Mouse (Mus musculus): ENCODE results near the gene Frmd5.

The Frmd5 gene

GRCm38 (mm10) chr2:121682361-121682760 lies 124.5 kb downstream of the Frmd5 start:
- DNase-seq (ENCODE audit: low read depth) = no peak

GRCm38 (mm10) chr2:121679711-121680110 lies 127.2 kb downstream of the Frmd5 start:
- DNase-seq (ENCODE audit: low read depth) = peak; percentile 50

GRCm38 (mm10) chr2:121677649-121677986 lies 129.3 kb downstream of the Frmd5 start:
- no peak for DNase-seq (ENCODE audit: low read depth)

DNA sequence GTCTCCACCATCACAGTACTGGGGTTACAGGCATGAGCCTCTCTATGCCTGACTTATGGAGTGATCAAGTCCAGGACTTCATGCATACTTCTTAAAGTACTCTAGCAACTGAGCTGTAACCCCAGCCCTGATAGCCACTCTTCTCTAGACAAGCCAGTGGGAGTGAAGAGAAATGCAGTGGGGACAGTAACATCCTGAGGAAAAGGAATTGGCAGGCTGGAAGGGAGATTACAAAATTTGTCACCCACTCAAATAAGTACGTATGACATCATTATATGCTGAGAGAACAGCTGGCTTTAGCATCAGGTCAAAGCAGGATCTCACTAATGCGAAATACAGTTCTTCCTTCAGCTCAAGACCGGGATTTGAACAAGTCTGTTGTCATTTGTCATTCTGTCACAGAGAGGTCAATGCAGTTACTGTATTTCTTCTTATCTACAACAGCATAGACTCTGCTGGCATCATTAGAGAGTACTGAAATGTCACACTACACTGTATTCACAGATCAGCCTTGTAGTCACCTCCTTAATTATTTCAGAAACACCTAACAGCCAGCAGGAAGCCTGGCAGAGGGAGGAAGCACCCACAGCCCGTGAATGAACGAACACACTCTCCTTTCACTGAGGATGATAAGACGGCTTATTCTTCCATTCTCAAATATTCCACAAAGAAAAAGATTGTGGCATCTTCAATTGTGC lies 129.8 kb downstream of the Frmd5 start:
- DNase-seq (ENCODE audit: low read depth) = no peak

DNA sequence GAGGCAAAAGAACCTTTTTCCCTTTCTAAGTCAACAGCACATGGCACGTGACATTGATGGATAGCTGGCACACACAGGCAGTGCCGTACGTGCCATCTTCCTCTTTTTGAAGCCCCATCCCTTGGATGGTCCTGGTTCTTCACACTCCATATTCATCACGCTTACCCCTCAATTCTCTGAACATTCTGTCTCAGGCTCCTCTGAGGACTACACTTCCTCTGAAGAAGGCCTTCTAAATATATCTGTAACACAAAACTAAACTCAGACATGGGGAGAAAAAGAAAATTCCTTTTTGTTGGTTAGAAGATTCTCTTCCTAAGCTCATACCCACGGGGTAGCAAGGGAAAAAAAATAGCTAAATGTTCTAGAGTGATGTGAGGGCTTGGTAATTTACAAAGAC lies 131.0 kb downstream of the Frmd5 start:
- DNase-seq (ENCODE audit: low read depth) = no peak

DNA sequence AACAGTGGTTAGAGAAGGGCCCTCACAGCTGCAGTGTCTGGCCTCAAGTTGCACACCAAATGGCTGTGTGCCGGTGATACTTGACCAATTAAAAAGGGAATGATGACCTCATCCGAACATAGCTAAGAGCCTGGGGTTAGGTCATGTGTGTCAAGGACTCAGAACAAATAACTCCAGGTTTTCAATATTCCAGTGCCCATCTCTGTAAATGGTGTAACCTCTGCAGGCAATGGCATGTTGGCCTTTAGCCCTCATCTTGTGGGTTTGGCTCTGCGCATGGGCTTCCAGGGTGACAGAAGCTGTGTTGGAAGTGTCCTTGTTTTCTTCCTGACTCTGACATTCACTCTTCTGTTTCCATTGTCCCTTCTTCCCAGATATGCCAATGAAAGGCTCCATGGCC lies 131.8 kb downstream of the Frmd5 start:
- no peak for DNase-seq (ENCODE audit: low read depth)

GRCm38 (mm10) chr2:121674211-121674610 lies 132.7 kb downstream of the Frmd5 start:
- DNase-seq (ENCODE audit: low read depth) = no peak

DNA sequence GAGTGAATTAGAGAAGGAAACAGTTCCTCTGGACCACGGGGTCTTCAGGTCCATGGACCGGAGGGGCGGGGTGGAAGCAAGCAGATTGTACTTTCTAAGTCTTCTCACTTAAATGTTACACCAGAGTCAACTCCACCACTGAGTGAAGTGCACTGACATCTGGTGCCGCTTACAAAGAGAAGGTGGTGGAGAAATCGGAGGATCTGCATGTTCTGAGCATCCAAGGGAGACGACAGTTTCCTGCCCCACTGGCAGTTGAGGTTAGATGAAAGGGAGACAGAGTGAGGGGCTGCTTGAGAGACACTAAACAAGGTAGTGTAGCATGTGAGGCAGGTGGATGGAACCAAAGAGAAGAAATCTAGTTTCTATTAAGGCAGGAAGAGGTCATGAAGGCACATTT lies 137.0 kb downstream of the Frmd5 start:
- no peak for DNase-seq (ENCODE audit: low read depth)

GRCm38 (mm10) chr2:121668256-121668655 lies 138.6 kb downstream of the Frmd5 start:
- no peak for DNase-seq (ENCODE audit: low read depth)

GRCm38 (mm10) chr2:121661160-121661502 lies 145.8 kb downstream of the Frmd5 start:
- DNase-seq (ENCODE audit: low read depth) = no peak

DNA sequence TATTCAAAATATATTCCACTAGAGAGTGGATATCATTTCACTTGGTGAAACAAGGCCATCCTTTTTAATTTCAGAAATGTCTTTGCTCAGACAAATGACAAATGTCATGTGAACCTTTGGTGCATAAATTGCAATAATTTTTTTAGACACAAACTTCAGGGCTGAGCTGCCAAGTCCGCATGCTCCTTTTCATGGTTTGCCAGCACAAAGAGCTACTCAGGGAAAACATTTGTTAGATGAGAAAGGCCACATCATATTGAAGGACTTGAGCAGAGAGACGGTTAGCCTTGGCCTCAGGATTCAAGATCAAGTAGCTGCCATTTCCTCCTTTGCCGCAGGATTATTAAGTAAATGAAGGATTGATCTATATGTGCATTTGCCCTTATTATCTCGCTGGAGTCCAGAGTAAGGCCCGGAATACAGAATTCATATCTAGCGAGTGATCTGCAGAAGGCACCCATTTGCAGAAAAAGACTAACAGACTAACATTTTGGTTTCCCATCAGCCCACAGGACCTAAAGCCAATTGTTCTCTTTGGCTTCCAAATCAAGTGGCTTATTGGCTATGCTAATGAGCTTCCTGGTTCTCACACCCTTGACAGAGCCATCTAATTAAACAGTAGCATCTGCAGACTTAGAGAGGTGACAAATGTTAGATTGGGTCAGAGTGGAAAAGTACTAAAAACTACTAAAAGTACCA lies 146.3 kb downstream of the Frmd5 start:
- DNase-seq (ENCODE audit: low read depth) = no peak

DNA sequence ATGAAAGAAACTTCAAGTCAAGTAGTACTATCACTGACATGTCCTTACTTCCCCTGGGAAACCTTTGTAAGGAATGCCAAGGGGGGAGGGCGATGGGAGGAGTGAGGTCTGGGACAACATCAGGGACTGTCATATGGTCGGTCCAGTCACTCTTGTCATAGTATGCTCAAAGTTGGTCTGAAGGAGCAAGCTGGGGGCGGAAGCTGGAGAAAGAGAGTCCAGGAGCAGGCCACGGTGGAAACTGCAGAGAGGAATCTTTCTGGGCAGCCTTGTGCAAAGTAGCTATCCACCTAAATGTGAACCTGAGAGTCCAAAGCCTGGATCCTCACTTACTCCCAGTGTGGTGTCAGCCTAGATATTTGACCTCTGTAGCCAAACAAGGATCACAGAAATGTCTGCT lies 147.5 kb downstream of the Frmd5 start:
- no peak for DNase-seq (ENCODE audit: low read depth)

GRCm38 (mm10) chr2:121658123-121658767 lies 148.6 kb downstream of the Frmd5 start:
- DNase-seq (ENCODE audit: low read depth) = no peak

DNA sequence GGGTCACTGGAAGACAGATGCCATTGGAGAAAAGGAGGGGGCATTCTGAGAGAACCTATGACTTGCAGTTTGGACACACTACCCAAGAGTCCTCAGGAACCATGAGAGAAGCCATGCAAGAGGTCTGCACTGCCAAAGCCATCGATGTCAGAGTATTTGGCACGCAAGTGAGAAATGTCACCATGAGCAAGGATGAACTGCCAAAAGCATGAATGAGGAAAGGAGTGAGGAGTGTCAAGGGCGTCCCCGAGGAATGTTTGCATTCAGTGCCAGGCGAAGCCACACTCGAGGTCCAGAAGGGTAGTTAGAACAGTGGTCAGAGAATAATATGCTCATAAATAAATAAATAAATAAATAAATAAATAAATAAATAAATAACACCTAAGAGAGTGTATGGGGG lies 150.9 kb downstream of the Frmd5 start:
- DNase-seq (ENCODE audit: low read depth) = no peak

- no peak for DNase-seq (ENCODE audit: low read depth)
Measured at GRCm38 (mm10) chr2:121655106-121655505, 151.8 kb downstream of the Frmd5 start.

DNA sequence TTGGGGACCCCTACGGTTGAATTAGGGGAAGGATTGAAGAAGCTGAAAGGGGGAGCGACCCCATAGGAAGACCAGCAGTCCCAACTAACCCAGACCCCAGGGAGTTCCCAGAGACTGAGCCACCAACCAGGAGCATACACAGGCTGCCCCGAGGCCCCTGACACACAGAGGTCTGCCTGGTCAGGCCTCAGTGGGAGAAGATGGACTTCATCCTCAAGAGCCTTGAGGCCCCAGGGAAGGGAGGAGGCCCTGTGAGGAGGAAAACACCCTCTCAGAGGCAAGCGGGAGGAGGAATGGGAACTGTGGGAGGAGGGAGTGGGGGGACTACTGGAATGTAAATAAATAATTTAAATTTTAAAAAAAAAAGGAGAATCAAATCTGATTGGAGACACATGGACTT lies 160.4 kb downstream of the Frmd5 start:
- no peak for DNase-seq (ENCODE audit: low read depth)

- DNase-seq (ENCODE audit: low read depth) = no peak
Measured at GRCm38 (mm10) chr2:121642934-121643333, 164.0 kb downstream of the Frmd5 start.

DNA sequence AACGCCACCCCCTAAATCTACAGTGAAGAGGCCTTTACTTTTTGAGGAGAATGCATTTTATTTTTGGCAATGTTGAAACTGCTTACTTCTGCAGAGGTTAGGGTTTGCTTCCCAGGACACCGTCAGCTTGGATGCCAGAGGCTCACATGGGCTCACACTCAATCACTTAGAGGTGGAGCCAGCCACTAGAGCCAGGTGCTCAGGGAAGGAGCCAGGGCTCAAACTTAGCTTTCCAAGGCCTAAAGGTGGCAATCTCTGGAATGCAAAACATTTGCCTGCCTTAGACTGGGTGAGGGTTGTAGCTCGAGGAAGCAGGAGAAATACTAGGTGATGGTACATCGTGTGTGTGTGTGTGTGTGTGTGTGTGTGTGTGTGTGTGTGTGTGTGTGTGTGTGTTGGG lies 174.8 kb downstream of the Frmd5 start:
- DNase-seq (ENCODE audit: low read depth) = no peak

DNA sequence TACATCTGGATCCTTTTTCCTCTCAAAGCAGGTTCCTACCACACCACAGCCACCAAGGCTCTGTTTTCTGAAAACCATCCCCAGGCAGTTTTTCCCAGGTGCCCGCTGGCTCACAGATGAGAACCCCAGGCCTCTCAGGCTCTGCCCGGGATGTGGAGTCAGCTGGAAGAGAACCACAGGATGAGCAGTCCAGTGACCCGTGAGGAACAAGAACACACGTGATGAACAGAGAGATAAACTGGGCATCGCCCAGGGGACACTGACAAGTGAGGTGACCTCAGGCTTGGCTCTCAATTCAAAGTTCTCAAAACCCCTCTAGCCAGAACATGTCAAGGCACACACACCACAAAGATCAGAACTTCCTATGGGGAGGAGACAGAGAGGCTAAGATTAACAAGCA lies 176.6 kb downstream of the Frmd5 start:
- DNase-seq (ENCODE audit: low read depth) = no peak

DNA sequence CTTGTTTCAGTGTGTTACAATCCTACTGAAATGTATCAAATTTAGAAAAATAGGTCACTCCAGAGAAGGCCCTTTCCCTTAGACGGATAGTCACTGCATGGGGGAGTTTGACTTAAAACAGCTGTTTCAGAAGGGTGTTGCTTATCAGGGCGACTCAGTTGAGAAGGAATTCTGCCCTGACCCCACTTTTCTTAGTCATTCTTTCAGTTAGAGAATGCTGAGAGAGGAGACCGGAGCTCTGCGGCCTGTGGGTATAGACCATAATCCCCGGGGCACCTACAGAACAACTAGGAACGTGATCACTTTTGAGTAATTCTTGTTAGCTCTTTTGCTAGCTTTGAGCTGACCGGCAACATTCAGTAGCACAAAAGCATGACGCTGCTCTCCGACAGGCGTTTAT lies 178.6 kb downstream of the Frmd5 start:
- peak; percentile 82 for DNase-seq (ENCODE audit: low read depth)

DNA sequence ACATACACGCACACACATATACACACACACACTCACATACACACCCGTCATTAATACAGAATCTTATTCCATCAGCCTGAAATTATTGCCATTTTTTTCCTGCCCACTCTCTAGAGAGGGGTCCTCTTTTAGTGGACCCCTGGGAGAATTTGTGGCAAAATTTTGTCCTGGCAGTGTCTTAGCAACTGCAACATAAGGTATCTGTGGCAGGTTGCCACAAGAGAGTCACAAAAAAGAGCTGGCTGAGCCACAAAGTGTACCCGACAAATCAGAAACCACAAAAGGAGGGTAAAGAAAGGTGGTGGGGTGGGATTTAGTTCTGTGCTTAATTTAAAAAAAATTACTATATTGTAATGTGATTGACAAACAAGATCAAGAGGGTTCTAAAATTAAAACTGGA lies 181.0 kb downstream of the Frmd5 start:
- DNase-seq (ENCODE audit: low read depth) = no peak

GRCm38 (mm10) chr2:121621262-121622163 lies 185.4 kb downstream of the Frmd5 start:
- peak; percentile 87 for DNase-seq (ENCODE audit: low read depth)

Measured in NIH3T3 (cell line).